Mouse (Mus musculus): ENCODE measurements around the gene Mepe. TPM values are rescaled to one million over a fixed set of nuclear protein-coding genes. Genes with fewer than 3 reads are reported as not detected.

The Mepe gene
- not detected in 2 replicates for polyA plus RNA-seq (2014; fragmentation: Nextera tagmentation; extraction: Ambion mirVana)

- Histone ChIP-seq H3K4me3 (ENCODE audit: low read depth, low read length) (no peak within 1 kb of the TSS), H3K27me3 (ENCODE audit: control insufficient read depth, insufficient read depth, low read length) (no peaks in the 10 kb centered on the region), H3K27ac (ENCODE audit: low read length) (no peak within 1 kb of the TSS), H3K9ac (replicated peaks; ENCODE audit: low read depth, low read length) (no peak within 1 kb of the TSS), H3K4me1 (ENCODE audit: control insufficient read depth, insufficient read depth, low read length) (no peaks in the 10 kb centered on the region), H3K9me3 (ENCODE audit: control insufficient read depth, low read depth, low read length) (no peaks in the 10 kb centered on the region), H3K36me3 (ENCODE audit: control insufficient read depth, insufficient read depth, low read length) (no peaks in the 10 kb centered on the region), H3K4me2 (replicated peaks; ENCODE audit: low read depth, low read length) (no peak within 1 kb of the TSS)
- 91% methylated on average over 6 of the region's 6 CpGs for WGBS
- ATAC-seq (ENCODE audit: insufficient number of reproducible peaks, insufficient read depth, low FRiP score, low read depth) = no peak
Measured at GRCm38 (mm10) chr5:104325029-104325428, at the start of gene Mepe. Gene Mepe (plus strand): TSS chr5:104325329.

DNA sequence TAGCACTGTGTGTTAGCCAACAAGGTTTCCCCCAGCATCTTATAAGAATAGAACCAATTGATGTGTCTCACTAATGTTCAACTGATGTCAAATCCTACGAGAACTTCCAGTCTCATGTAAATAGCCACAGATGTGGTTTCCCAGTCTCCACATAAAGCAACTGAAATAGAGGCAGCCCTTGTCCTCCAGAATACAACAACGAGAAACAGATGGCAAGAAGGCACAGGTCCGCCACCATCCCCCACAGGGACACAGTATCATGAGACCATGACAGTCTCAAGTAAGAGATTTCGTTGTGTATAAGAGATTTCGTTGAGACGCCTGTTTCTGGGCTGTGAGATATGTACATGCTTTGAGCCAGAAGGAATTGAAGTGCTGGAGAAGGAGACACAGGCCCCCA lies 30.9 kb upstream of the Mepe start:
- WGBS = 74% methylated on average over 6 of the region's 6 CpGs

DNA sequence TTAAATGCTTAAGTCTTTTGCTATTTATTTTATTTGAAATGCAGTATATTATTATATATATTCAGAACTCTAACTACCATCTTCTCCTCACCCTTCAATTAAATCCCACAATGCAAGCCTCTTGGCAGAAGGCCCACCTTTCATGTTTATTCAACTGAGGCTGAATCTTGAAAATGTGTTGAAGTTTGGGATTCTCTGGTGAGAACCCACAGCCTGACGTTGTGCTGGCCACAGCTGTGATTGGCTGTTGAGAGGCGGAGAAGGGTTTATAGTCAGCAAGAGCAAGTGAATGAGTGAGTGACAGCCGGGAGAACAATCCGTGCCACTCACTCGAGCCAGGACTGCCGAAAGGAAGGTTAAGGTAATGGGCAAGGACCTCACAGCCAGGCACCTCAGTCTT lies 26.1 kb upstream of the Mepe start, which contains the start of gene Ibsp:
Gene Ibsp (plus strand): TSS at position 178 of the 400 bp plus-strand sequence.
- Histone ChIP-seq H3K4me3 (ENCODE audit: low read depth, low read length) (no peak within 1 kb of the TSS), H3K36me3 (ENCODE audit: control insufficient read depth, insufficient read depth, low read length) (no peaks in the 10 kb centered on the region), H3K9ac (replicated peaks; ENCODE audit: low read depth, low read length) (no peak within 1 kb of the TSS), H3K27me3 (ENCODE audit: control insufficient read depth, insufficient read depth, low read length) (no peaks in the 10 kb centered on the region), H3K9me3 (ENCODE audit: control insufficient read depth, low read depth, low read length) (no peaks in the 10 kb centered on the region), H3K27ac (ENCODE audit: low read length) (no peak within 1 kb of the TSS), H3K4me1 (ENCODE audit: control insufficient read depth, insufficient read depth, low read length) (no peaks in the 10 kb centered on the region), H3K4me2 (replicated peaks; ENCODE audit: low read depth, low read length) (no peak within 1 kb of the TSS)
- no peak for ATAC-seq (ENCODE audit: insufficient number of reproducible peaks, insufficient read depth, low FRiP score, low read depth)
- WGBS = 55% methylated on average over 6 of the region's 6 CpGs

More for the DNA sequence above, 30.9 kb upstream of the Mepe start:
- no peaks in the 10 kb centered on the region for H3K27me3 ChIP-seq (ENCODE audit: control insufficient read depth, insufficient read depth, low read length)
- H3K4me3 ChIP-seq (ENCODE audit: low read depth, low read length) = no peak overlapping the region
- H3K4me1 ChIP-seq (ENCODE audit: control insufficient read depth, insufficient read depth, low read length) = no peaks in the 10 kb centered on the region
- H3K9me3 ChIP-seq (ENCODE audit: control insufficient read depth, low read depth, low read length) = no peaks in the 10 kb centered on the region
- no peak for ATAC-seq (ENCODE audit: insufficient number of reproducible peaks, insufficient read depth, low FRiP score, low read depth)
- no peaks in the 10 kb centered on the region for H3K36me3 ChIP-seq (ENCODE audit: control insufficient read depth, insufficient read depth, low read length)
- H3K4me2 ChIP-seq (replicated peaks; ENCODE audit: low read depth, low read length) = no peak overlapping the region
- no peak overlapping the region for H3K27ac ChIP-seq (ENCODE audit: low read length)
- no peak overlapping the region for H3K9ac ChIP-seq (replicated peaks; ENCODE audit: low read depth, low read length)

DNA sequence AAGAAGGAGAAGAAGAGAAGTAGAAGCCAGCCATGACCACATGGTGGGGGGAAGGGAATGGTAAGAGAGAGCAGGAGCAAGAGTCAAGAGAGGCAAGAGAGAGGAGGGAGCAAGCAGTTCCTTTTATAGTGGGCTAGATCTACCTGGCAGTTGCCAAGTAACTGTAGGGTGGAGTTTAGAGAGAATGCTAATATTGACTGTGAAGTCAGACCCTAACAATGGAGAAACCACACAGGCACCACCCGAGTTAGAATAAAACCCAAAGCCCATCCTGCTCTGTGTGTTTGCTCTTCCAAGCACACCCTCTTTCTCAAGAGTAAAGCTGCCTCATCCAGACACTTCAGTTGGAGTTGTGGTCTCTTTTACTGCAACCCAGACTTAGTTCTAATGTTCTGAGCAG lies 11.1 kb upstream of the Mepe start:
- H3K27ac ChIP-seq (ENCODE audit: low read length) = no peak overlapping the region
- H3K4me3 ChIP-seq (ENCODE audit: low read depth, low read length) = no peak overlapping the region
- H3K27me3 ChIP-seq (ENCODE audit: control insufficient read depth, insufficient read depth, low read length) = no peaks in the 10 kb centered on the region
- no peaks in the 10 kb centered on the region for H3K4me1 ChIP-seq (ENCODE audit: control insufficient read depth, insufficient read depth, low read length)
- WGBS = 48% methylated on average over 1 of the region's 1 CpGs
- H3K9me3 ChIP-seq (ENCODE audit: control insufficient read depth, low read depth, low read length) = no peaks in the 10 kb centered on the region
- no peak overlapping the region for H3K9ac ChIP-seq (replicated peaks; ENCODE audit: low read depth, low read length)
- no peaks in the 10 kb centered on the region for H3K36me3 ChIP-seq (ENCODE audit: control insufficient read depth, insufficient read depth, low read length)
- peak; percentile 71; the same call in 1 of the 2 replicates for ATAC-seq (ENCODE audit: insufficient number of reproducible peaks, insufficient read depth, low FRiP score, low read depth)
- no peak overlapping the region for H3K4me2 ChIP-seq (replicated peaks; ENCODE audit: low read depth, low read length)

DNA sequence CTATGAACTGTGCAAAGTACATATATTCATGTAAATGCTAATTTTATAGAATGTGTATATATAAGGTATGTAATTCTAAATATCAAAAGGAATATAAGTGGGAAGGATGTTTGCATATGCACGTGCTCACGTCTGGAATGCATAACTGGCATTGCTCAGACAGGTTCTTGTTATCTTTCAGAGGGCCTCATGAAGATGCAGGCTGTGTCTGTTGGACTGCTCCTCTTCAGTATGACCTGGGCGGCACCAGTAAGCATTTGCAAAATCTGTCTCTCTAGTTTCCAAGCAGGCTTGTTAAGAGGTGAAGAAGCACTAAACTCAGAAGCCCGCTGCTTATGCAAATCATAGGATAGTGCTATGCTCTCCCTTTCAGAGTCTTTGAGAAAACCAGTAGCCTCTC lies 1.8 kb downstream of the Mepe start:
- Histone ChIP-seq H3K4me1 (ENCODE audit: control insufficient read depth, insufficient read depth, low read length) (no peaks in the 10 kb centered on the region), H3K9ac (replicated peaks; ENCODE audit: low read depth, low read length) (no peak overlapping the region), H3K27me3 (ENCODE audit: control insufficient read depth, insufficient read depth, low read length) (no peaks in the 10 kb centered on the region), H3K4me3 (ENCODE audit: low read depth, low read length) (no peak overlapping the region), H3K36me3 (ENCODE audit: control insufficient read depth, insufficient read depth, low read length) (no peaks in the 10 kb centered on the region), H3K9me3 (ENCODE audit: control insufficient read depth, low read depth, low read length) (no peaks in the 10 kb centered on the region), H3K4me2 (replicated peaks; ENCODE audit: low read depth, low read length) (no peak overlapping the region), H3K27ac (ENCODE audit: low read length) (no peak overlapping the region)
- no peak for ATAC-seq (ENCODE audit: insufficient number of reproducible peaks, insufficient read depth, low FRiP score, low read depth)
- 73% methylated on average over 4 of the region's 4 CpGs for WGBS

- no peak for ATAC-seq (ENCODE audit: insufficient number of reproducible peaks, insufficient read depth, low FRiP score, low read depth)
- 77% methylated on average over 8 of the region's 8 CpGs for WGBS
Measured at GRCm38 (mm10) chr5:104327389-104327788, 2.3 kb downstream of the Mepe start.

DNA sequence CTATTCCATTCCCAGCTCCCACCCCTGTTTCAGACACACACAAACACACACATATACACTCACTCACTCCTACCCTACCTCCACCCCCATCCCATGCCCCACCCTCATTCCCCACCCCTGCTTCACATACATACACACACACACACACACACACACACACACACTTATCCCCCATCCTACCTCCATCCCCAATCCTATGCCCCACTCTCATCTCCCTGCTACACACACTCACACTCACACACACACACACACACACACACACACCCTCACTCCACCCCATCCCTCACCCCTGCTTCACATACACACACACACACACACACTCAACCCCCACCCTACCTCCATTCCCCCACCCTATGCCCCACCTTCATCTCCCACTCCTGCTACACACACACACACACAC lies 2.7 kb downstream of the Mepe start:
- ATAC-seq (ENCODE audit: insufficient number of reproducible peaks, insufficient read depth, low FRiP score, low read depth) = no peak
- H3K27me3 ChIP-seq (ENCODE audit: control insufficient read depth, insufficient read depth, low read length) = no peaks in the 10 kb centered on the region
- H3K4me2 ChIP-seq (replicated peaks; ENCODE audit: low read depth, low read length) = no peak overlapping the region
- H3K4me1 ChIP-seq (ENCODE audit: control insufficient read depth, insufficient read depth, low read length) = no peaks in the 10 kb centered on the region
- no peaks in the 10 kb centered on the region for H3K36me3 ChIP-seq (ENCODE audit: control insufficient read depth, insufficient read depth, low read length)
- no peak overlapping the region for H3K4me3 ChIP-seq (ENCODE audit: low read depth, low read length)
- H3K9ac ChIP-seq (replicated peaks; ENCODE audit: low read depth, low read length) = no peak overlapping the region
- H3K9me3 ChIP-seq (ENCODE audit: control insufficient read depth, low read depth, low read length) = no peaks in the 10 kb centered on the region
- no peak overlapping the region for H3K27ac ChIP-seq (ENCODE audit: low read length)

More at GRCm38 (mm10) chr5:104327389-104327788, 2.3 kb downstream of the Mepe start:
- Histone ChIP-seq H3K36me3 (ENCODE audit: control insufficient read depth, insufficient read depth, low read length) (no peaks in the 10 kb centered on the region), H3K27me3 (ENCODE audit: control insufficient read depth, insufficient read depth, low read length) (no peaks in the 10 kb centered on the region), H3K4me3 (ENCODE audit: low read depth, low read length) (no peak overlapping the region), H3K9ac (replicated peaks; ENCODE audit: low read depth, low read length) (no peak overlapping the region), H3K27ac (ENCODE audit: low read length) (no peak overlapping the region), H3K9me3 (ENCODE audit: control insufficient read depth, low read depth, low read length) (no peaks in the 10 kb centered on the region), H3K4me2 (replicated peaks; ENCODE audit: low read depth, low read length) (no peak overlapping the region), H3K4me1 (ENCODE audit: control insufficient read depth, insufficient read depth, low read length) (no peaks in the 10 kb centered on the region)

DNA sequence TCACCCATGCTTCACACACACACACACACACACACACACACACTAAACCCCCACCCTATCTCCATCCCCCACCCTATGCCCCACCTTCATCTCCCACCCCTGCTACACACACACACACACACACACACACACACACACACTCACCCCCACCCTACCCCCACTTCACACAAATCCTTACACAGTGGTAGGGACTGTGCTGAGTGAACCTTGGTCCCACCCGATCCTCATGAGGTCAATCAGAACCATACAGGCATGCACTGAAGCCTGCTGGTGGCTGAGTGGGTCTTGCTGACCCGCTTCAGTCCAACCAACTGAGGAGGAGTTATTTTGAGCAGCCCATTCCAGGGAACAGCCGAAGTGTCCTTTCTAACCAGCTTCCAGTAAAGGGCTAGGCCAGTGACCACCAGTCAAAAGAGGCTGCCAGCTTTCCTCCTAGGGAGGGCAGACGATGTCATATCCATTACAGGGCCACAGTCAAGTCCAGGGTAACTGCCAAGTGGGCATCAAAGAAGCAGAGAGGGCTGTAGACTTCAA lies 3.3 kb downstream of the Mepe start:
- Histone ChIP-seq H3K27me3 (ENCODE audit: control insufficient read depth, insufficient read depth, low read length) (no peaks in the 10 kb centered on the region), H3K9me3 (ENCODE audit: control insufficient read depth, low read depth, low read length) (no peaks in the 10 kb centered on the region), H3K36me3 (ENCODE audit: control insufficient read depth, insufficient read depth, low read length) (no peaks in the 10 kb centered on the region), H3K4me3 (ENCODE audit: low read depth, low read length) (no peak overlapping the region), H3K27ac (ENCODE audit: low read length) (no peak overlapping the region), H3K9ac (replicated peaks; ENCODE audit: low read depth, low read length) (no peak overlapping the region), H3K4me1 (ENCODE audit: control insufficient read depth, insufficient read depth, low read length) (no peaks in the 10 kb centered on the region), H3K4me2 (replicated peaks; ENCODE audit: low read depth, low read length) (no peak overlapping the region)
- 84% methylated on average over 4 of the region's 4 CpGs for WGBS
- peak; percentile 61; the same call in 1 of the 2 replicates for ATAC-seq (ENCODE audit: insufficient number of reproducible peaks, insufficient read depth, low FRiP score, low read depth)

DNA sequence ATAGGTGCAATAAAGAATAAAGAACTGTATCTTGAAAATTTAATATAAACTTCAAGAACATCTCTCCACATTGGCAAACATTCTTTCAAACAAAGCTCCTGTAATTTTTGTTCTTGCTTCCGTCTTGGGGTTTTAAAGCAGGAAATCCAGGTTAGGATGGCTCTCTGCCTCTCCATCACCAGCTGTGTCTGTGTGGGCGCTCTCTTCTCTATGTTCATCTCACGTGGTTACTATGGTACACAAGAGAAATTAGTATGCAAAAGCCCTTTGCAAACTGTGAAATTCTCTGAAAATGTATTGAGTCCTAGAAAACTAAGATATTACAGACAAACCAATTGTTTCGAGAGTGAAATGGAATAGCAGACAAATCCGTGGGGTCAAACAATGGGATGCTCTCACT lies 4.3 kb downstream of the Mepe start:
- no peak for ATAC-seq (ENCODE audit: insufficient number of reproducible peaks, insufficient read depth, low FRiP score, low read depth)
- H3K9ac ChIP-seq (replicated peaks; ENCODE audit: low read depth, low read length) = no peak overlapping the region
- H3K4me2 ChIP-seq (replicated peaks; ENCODE audit: low read depth, low read length) = no peak overlapping the region
- WGBS = 69% methylated on average over 5 of the region's 5 CpGs
- no peaks in the 10 kb centered on the region for H3K9me3 ChIP-seq (ENCODE audit: control insufficient read depth, low read depth, low read length)
- no peaks in the 10 kb centered on the region for H3K36me3 ChIP-seq (ENCODE audit: control insufficient read depth, insufficient read depth, low read length)
- H3K27ac ChIP-seq (ENCODE audit: low read length) = no peak overlapping the region
- no peaks in the 10 kb centered on the region for H3K4me1 ChIP-seq (ENCODE audit: control insufficient read depth, insufficient read depth, low read length)
- H3K27me3 ChIP-seq (ENCODE audit: control insufficient read depth, insufficient read depth, low read length) = no peaks in the 10 kb centered on the region
- no peak overlapping the region for H3K4me3 ChIP-seq (ENCODE audit: low read depth, low read length)

Data from stomach, embryonic 14.5 days (tissue).